Mouse (Mus musculus) monocyte, adult 2 months (primary cell): ENCODE measurements at regions not wholly inside any gene's neighbourhood (a gene's known extent, or its start where the extent isn't known, plus 50 kb on each side); places are given as distances from the start of the nearest gene placed in this dataset.

ENCODE experiments used
- DNase-seq, 2 experiments: peaks; one replicate each; pipeline ENCODE4 v3.0.0; 2022; ENCODE audit warnings: low spot score in 2 of 2, low read depth in 1 of 2

DNA sequence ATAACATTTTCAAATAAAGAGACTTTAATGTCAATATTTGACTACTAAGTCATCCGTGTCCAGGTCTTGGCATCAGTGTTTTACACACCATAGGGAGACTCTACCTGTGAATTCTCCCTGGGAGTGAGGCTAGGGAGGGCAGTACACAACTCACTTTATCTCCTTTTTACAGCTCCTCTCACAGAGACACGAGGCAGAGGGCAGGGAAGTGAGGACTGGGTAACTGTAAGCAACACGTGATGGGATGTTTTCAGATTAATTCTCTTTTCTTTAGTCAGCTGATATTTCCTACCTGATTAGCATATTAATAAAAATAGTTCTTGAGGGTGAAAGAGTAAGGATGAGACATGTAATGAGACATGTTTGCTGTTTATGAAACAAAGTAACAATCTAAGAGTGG, 51.8 kb upstream of the Cdkn2b start:
- no peak for DNase-seq

DNA sequence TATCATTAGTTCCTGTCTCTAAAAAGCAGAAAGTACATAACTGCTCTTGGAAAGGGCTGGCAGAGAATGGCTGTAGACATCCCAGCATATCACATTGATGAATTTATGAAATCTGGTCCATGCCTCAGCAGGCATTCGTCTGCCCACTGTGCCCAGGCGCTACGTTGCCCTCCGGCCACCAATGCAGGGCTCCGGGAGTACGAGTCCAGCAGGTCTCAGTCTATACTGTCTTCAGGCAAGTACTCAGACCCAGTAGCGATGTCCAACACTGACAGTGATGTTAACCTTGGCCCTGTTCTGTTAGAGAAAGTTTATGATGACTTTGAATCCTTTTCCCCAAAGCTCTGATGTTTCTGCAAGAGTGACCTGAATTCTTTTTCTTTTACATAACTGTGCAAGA, 50.5 kb upstream of the Cdkn2b start:
- DNase-seq: no peak
